Mouse (Mus musculus) liver, embryonic 16.5 days (tissue): ENCODE data around the gene Odaph. TPM values are rescaled to one million over a fixed set of nuclear protein-coding genes. Genes with fewer than 3 reads are reported as not detected.

Experiments
- ATAC-seq: fragments of 200-750 bp; cut with Nextera tagmentation; 2 replicates; pipeline ENCODE4 v1.8.0; 2017; ENCODE audit warnings: low read depth, mild to moderate bottlenecking, moderate number of reproducible peaks, moderate library complexity
- H3K27ac ChIP-seq: fragments of 300-500 bp; sonication (generic); 2 replicates; pipeline ENCODE4 v1.5.1; 2014; ENCODE audit warnings: mild to moderate bottlenecking, low read length
- H3K27me3 ChIP-seq: fragments of 300-500 bp; sonication (generic); 2 replicates; pipeline ENCODE4 v1.6.1; 2014; ENCODE audit warnings: low read depth, low read length, mixed read lengths; ENCODE audit not compliant: control insufficient read depth, insufficient read depth
- H3K36me3 ChIP-seq: fragments of 300-500 bp; sonication (generic); 2 replicates; pipeline ENCODE4 v1.6.1; 2014; ENCODE audit warnings: mild to moderate bottlenecking; ENCODE audit not compliant: control insufficient read depth, insufficient read depth
- H3K4me1 ChIP-seq: fragments of 300-500 bp; sonication (generic); 2 replicates; pipeline ENCODE4 v1.6.1; 2014; ENCODE audit warnings: low read depth, low read length, mixed read lengths; ENCODE audit not compliant: control insufficient read depth
- H3K4me2 ChIP-seq: fragments of 300-500 bp; sonication (generic); 2 replicates; pipeline ENCODE4 v1.6.1; 2014; ENCODE audit warnings: low read depth, low read length, mixed read lengths
- H3K4me3 ChIP-seq: fragments of 300-500 bp; sonication (generic); 2 replicates; pipeline ENCODE4 v1.5.1; 2014; ENCODE audit warnings: low read depth, mild to moderate bottlenecking, low read length
- H3K9ac ChIP-seq: fragments of 300-500 bp; sonication (generic); 2 replicates; pipeline ENCODE4 v1.6.1; 2014; ENCODE audit warnings: low read depth, low read length
- H3K9me3 ChIP-seq: fragments of 300-500 bp; sonication (generic); replicated peaks from 2 replicates; pipeline ENCODE4 v1.6.1; 2016; ENCODE audit warnings: low read length; ENCODE audit not compliant: control insufficient read depth
- WGBS: fragments of 180-500 bp; shearing (Covaris S2); extraction: QIAGEN DNeasy Blood & Tissue Kit; methylation state at CpG from one replicate; pipeline ENCODE4 v1.1.7; 2014; ENCODE audit not compliant: insufficient replicate concordance; 5-methylcytosine and 5-hydroxymethylcytosine counted together
- polyA plus RNA-seq: library from polyadenylated mRNA; unstranded; fragments of >200 nt; fragmentation: Nextera tagmentation; extraction: Ambion mirVana; gene quantifications from 2 replicates; pipeline ENCODE4 v1.2.1, GENCODE M21; 2015

The Odaph gene
- polyA plus RNA-seq, 1 experiment from 2014 or later: not detected

- no peak overlapping the region for H3K4me3 ChIP-seq
- no peaks in the 10 kb centered on the region for H3K27me3 ChIP-seq
- no peak overlapping the region for H3K4me2 ChIP-seq
- no peak overlapping the region for H3K27ac ChIP-seq
- H3K9ac ChIP-seq: no peak overlapping the region
- no peaks in the 10 kb centered on the region for H3K9me3 ChIP-seq
- no peaks in the 10 kb centered on the region for H3K4me1 ChIP-seq
- no peaks in the 10 kb centered on the region for H3K36me3 ChIP-seq
- ATAC-seq: no peak
- WGBS: 47% methylated on average over 2 of the region's 2 CpGs
Observed at GRCm38 (mm10) chr5:92003011-92003410, 15.7 kb downstream of the Odaph start.

- ATAC-seq: 0 out of 2 replicates have a peak, but pooled peaks have one; percentile 30
- WGBS: 31% methylated on average over 2 of the region's 2 CpGs
Observed at GRCm38 (mm10) chr5:92009827-92010226, 22.6 kb downstream of the Odaph start.

GRCm38 (mm10) chr5:92011756-92012155 lies 24.5 kb downstream of the Odaph start:
- no peak overlapping the region for H3K4me3 ChIP-seq
- no peaks in the 10 kb centered on the region for H3K9me3 ChIP-seq
- H3K27me3 ChIP-seq: no peaks in the 10 kb centered on the region
- 48% methylated on average over 7 of the region's 7 CpGs for WGBS
- no peak for ATAC-seq
- H3K4me2 ChIP-seq: no peak overlapping the region
- no peaks in the 10 kb centered on the region for H3K36me3 ChIP-seq
- H3K4me1 ChIP-seq: no peaks in the 10 kb centered on the region
- no peak overlapping the region for H3K9ac ChIP-seq
- no peak overlapping the region for H3K27ac ChIP-seq

More at GRCm38 (mm10) chr5:92009827-92010226, 22.6 kb downstream of the Odaph start:
- Histone ChIP-seq H3K4me2 (no peak overlapping the region), H3K4me3 (no peak overlapping the region), H3K36me3 (no peaks in the 10 kb centered on the region), H3K27ac (no peak overlapping the region), H3K9ac (no peak overlapping the region), H3K27me3 (no peaks in the 10 kb centered on the region), H3K4me1 (no peaks in the 10 kb centered on the region), H3K9me3 (no peaks in the 10 kb centered on the region)

- no peak overlapping the region for H3K9ac ChIP-seq
- no peak for ATAC-seq
- 18% methylated on average over 2 of the region's 2 CpGs for WGBS
Observed at GRCm38 (mm10) chr5:92019960-92020359, 32.7 kb downstream of the Odaph start.

GRCm38 (mm10) chr5:92042377-92043348 lies 55.4 kb downstream of the Odaph start:
- H3K9me3 ChIP-seq: no peaks in the 10 kb centered on the region
- peak overlapping the region; percentile 85 for H3K4me2 ChIP-seq
- WGBS: under 1% methylated on average over 67 of the region's 68 CpGs
- H3K4me1 ChIP-seq: peaks cover 10% of the 10 kb centered on the region
- no peaks in the 10 kb centered on the region for H3K36me3 ChIP-seq
- H3K27ac ChIP-seq: peak overlapping the region; percentile 63; the same call in 1 of the 2 replicates
- peak; percentile 100 for ATAC-seq
- H3K9ac ChIP-seq: peak overlapping the region; percentile 75
- H3K27me3 ChIP-seq: peaks cover 10% of the 10 kb centered on the region
- H3K4me3 ChIP-seq: peak overlapping the region; percentile 86

More at GRCm38 (mm10) chr5:92019960-92020359, 32.7 kb downstream of the Odaph start:
- H3K4me3 ChIP-seq: no peak overlapping the region
- no peaks in the 10 kb centered on the region for H3K9me3 ChIP-seq
- no peaks in the 10 kb centered on the region for H3K27me3 ChIP-seq
- no peak overlapping the region for H3K4me2 ChIP-seq
- H3K27ac ChIP-seq: no peak overlapping the region
- H3K36me3 ChIP-seq: no peaks in the 10 kb centered on the region
- no peaks in the 10 kb centered on the region for H3K4me1 ChIP-seq

- Histone ChIP-seq H3K4me3 (peak within 1 kb of the TSS; percentile 86), H3K9ac (peak within 1 kb of the TSS; percentile 75), H3K36me3 (no peaks in the 10 kb centered on the region), H3K27me3 (peaks cover 10% of the 10 kb centered on the region), H3K9me3 (no peaks in the 10 kb centered on the region), H3K4me1 (peaks cover 10% of the 10 kb centered on the region), H3K4me2 (peak within 1 kb of the TSS; percentile 85), H3K27ac (peak within 1 kb of the TSS; percentile 63; the same call in 1 of the 2 replicates)
- 57% methylated on average over 4 of the region's 4 CpGs for WGBS
- ATAC-seq: no peak
Observed at GRCm38 (mm10) chr5:92043783-92044182, 56.5 kb downstream of the Odaph start, which contains the start of gene Cdkl2. Cdkl2 (minus strand) TSS chr5:92043883.

Other genes starting within 250 kb of the Odaph start
- gene Rchy1, start 24.4 kb upstream of the Odaph start, polyA plus RNA-seq: 29.1 and 29.3 TPM in 2 replicates
- 0.18 and 0.31 TPM in 2 replicates for gene Cdkl2, start 56.4 kb downstream of the Odaph start, polyA plus RNA-seq
- gene G3bp2, start 96.2 kb downstream of the Odaph start, polyA plus RNA-seq: 40.0 and 40.4 TPM in 2 replicates
- gene Uso1, start 150.5 kb downstream of the Odaph start, polyA plus RNA-seq: 19.3 and 19.4 TPM in 2 replicates
- not detected in 2 replicates for gene U90926, start 227.9 kb downstream of the Odaph start, polyA plus RNA-seq